Mouse (Mus musculus) small intestine, adult 2 months (tissue): Measurements from ENCODE around the gene Cdk5r1. TPM values are rescaled to one million over a fixed set of nuclear protein-coding genes. Genes with fewer than 3 reads are reported as not detected.
A peak's percentile ranks its signal among the peaks of the same experiment; 100 is the strongest.

Experiments
- H3K27ac ChIP-seq: fragments of 200-500 bp; 2 replicates; pipeline ENCODE4 v1.5.1; 2012; ENCODE audit warnings: low read depth, low read length, control low read depth, inconsistent platforms; ENCODE audit not compliant: insufficient read depth
- H3K27me3 ChIP-seq: fragments of 200-500 bp; 2 replicates; pipeline ENCODE4 v1.6.1; 2012; ENCODE audit warnings: mild to moderate bottlenecking, moderate library complexity, low read length, inconsistent platforms; ENCODE audit not compliant: control insufficient read depth, insufficient read depth
- H3K36me3 ChIP-seq: fragments of 200-500 bp; 2 replicates; pipeline ENCODE4 v1.6.1; 2012; ENCODE audit warnings: mild to moderate bottlenecking, low read length, control low read depth, inconsistent platforms; ENCODE audit not compliant: control insufficient read depth, insufficient read depth
- H3K4me1 ChIP-seq: fragments of 200-500 bp; 2 replicates; pipeline ENCODE4 v1.6.1; 2012; ENCODE audit warnings: low read length, inconsistent platforms, mixed read lengths; ENCODE audit not compliant: control insufficient read depth, insufficient read depth, insufficient read length
- H3K4me3 ChIP-seq: fragments of 200-500 bp; 2 replicates; pipeline ENCODE4 v1.5.1; 2012; ENCODE audit warnings: low read depth, mild to moderate bottlenecking, control low read depth, inconsistent platforms, low read length, moderate library complexity
- CTCF ChIP-seq: fragments of 200-500 bp; IDR thresholded peaks from 2 replicates; pipeline ENCODE4 v1.5.1; 2012; ENCODE audit warnings: low read depth, mild to moderate bottlenecking, control low read depth, inconsistent platforms, low read length, moderate library complexity, mixed read lengths; ENCODE audit not compliant: insufficient replicate concordance, insufficient read length; ENCODE audit errors: extremely low read depth
- POLR2A ChIP-seq: fragments of 200-500 bp; IDR thresholded peaks from 2 replicates; pipeline ENCODE4 v1.6.1; 2012; ENCODE audit warnings: low read depth, mild to moderate bottlenecking, control low read depth, inconsistent platforms, low read length, moderate library complexity
- WGBS: fragments of 180-500 bp; shearing (Covaris S2); methylation state at CpG from one replicate; pipeline ENCODE4 v1.1.7; 2018; 5-methylcytosine and 5-hydroxymethylcytosine counted together
- polyA plus RNA-seq: library from polyadenylated mRNA; depleted of rRNA; stranded (reverse); fragments of >200 nt; gene quantifications from 2 replicates; pipeline ENCODE4 v1.2.3, GENCODE M21; 2012

The Cdk5r1 gene
- polyA plus RNA-seq, 1 experiment, result 0.51 TPM

GRCm38 (mm10) chr11:80477341-80478199 is 747 bp downstream of the Cdk5r1 start:
- H3K27me3 ChIP-seq, result no peaks in the 10 kb centered on the region
- WGBS, result 18% methylated on average over 55 of the region's 55 CpGs
- no peak overlapping the region for H3K27ac ChIP-seq

GRCm38 (mm10) chr11:80478694-80479412 is 2.0 kb downstream of the Cdk5r1 start:
- peaks cover 8% of the 10 kb centered on the region for H3K4me1 ChIP-seq
- H3K27me3 ChIP-seq, result no peaks in the 10 kb centered on the region
- no peak overlapping the region for H3K27ac ChIP-seq
- peaks cover 18% of the 10 kb centered on the region for H3K36me3 ChIP-seq
- H3K4me3 ChIP-seq, result no peak overlapping the region
- 87% methylated on average over 14 of the region's 14 CpGs for WGBS
- TF ChIP-seq CTCF (no peak), POLR2A (no peak)

More at GRCm38 (mm10) chr11:80477341-80478199, 747 bp downstream of the Cdk5r1 start:
- H3K4me1 ChIP-seq, result peaks cover 8% of the 10 kb centered on the region
- peak overlapping the region; percentile 78 for H3K4me3 ChIP-seq
- peaks cover 12% of the 10 kb centered on the region for H3K36me3 ChIP-seq
- TF ChIP-seq CTCF (no peak), POLR2A (no peak)

GRCm38 (mm10) chr11:80479425-80479824 is 2.6 kb downstream of the Cdk5r1 start:
- Histone ChIP-seq H3K4me3 (no peak overlapping the region), H3K4me1 (peaks cover 8% of the 10 kb centered on the region), H3K27me3 (no peaks in the 10 kb centered on the region), H3K36me3 (peaks cover 22% of the 10 kb centered on the region), H3K27ac (no peak overlapping the region)
- TF ChIP-seq CTCF (no peak), POLR2A (no peak)
- 68% methylated on average over 5 of the region's 5 CpGs for WGBS

GRCm38 (mm10) chr11:80479906-80480866 is 3.4 kb downstream of the Cdk5r1 start:
- WGBS, result 92% methylated on average over 31 of the region's 31 CpGs
- peaks cover 24% of the 10 kb centered on the region for H3K36me3 ChIP-seq
- TF ChIP-seq CTCF, result no peak
- no peak for TF ChIP-seq POLR2A
- H3K27ac ChIP-seq, result no peak overlapping the region
- no peak overlapping the region for H3K4me3 ChIP-seq
- H3K4me1 ChIP-seq, result peaks cover 8% of the 10 kb centered on the region
- H3K27me3 ChIP-seq, result no peaks in the 10 kb centered on the region

GRCm38 (mm10) chr11:80481409-80482050 is 4.7 kb downstream of the Cdk5r1 start:
- WGBS, result 93% methylated on average over 13 of the region's 13 CpGs
- H3K36me3 ChIP-seq, result peaks cover 24% of the 10 kb centered on the region
- no peak overlapping the region for H3K27ac ChIP-seq
- no peaks in the 10 kb centered on the region for H3K27me3 ChIP-seq
- H3K4me1 ChIP-seq, result peaks cover 8% of the 10 kb centered on the region
- H3K4me3 ChIP-seq, result no peak overlapping the region
- TF ChIP-seq CTCF (no peak), POLR2A (no peak)

- H3K36me3 ChIP-seq, result peaks cover 24% of the 10 kb centered on the region
- TF ChIP-seq CTCF (no peak), POLR2A (no peak)
- peaks cover 6% of the 10 kb centered on the region for H3K4me1 ChIP-seq
- H3K4me3 ChIP-seq, result no peak overlapping the region
- no peak overlapping the region for H3K27ac ChIP-seq
- H3K27me3 ChIP-seq, result no peaks in the 10 kb centered on the region
- WGBS, result 85% methylated on average over 10 of the region's 10 CpGs
Observed at GRCm38 (mm10) chr11:80482347-80482746, 5.5 kb downstream of the Cdk5r1 start.
